Mouse (Mus musculus): ENCODE results near the gene Dnlz.

The Dnlz gene

GRCm38 (mm10) chr2:26298856-26299230 is 53.1 kb downstream of the Dnlz start:
- DNase-seq (ENCODE audit: low spot score): no peak

- no peak for DNase-seq (ENCODE audit: low spot score)
Observed at GRCm38 (mm10) chr2:26298208-26298855, 53.6 kb downstream of the Dnlz start.
